In genomic region chr14:120463938-120464727, GRCm38 (mm10) we compare ENCODE assay signal across 30 mouse cellular contexts.
"Had no signal": no experiment of that assay in that cellular context is flagged by ENCODE, and none has a peak within 500 bp of the region (broad histone marks: within the 10 kb centered on the region; RNA-seq: fewer than 3 reads in every experiment).

No protein-coding gene starts in this region.

- H3K36me3 ChIP-seq: limb, embryonic 10.5 days; limb, embryonic 12.5 days; limb, embryonic 13.5 days; limb, embryonic 15.5 days; liver, embryonic 12.5 days; liver, embryonic 13.5 days; liver, embryonic 15.5 days; midbrain, embryonic 10.5 days; midbrain, embryonic 12.5 days; midbrain, embryonic 13.5 days; midbrain, embryonic 15.5 days; neural tube, embryonic 12.5 days; neural tube, embryonic 13.5 days had no signal

- H3K27ac ChIP-seq: left cerebral cortex, adult 2 months; limb, embryonic 10.5 days; limb, embryonic 12.5 days; limb, embryonic 13.5 days; limb, embryonic 15.5 days; liver, embryonic 12.5 days; liver, embryonic 13.5 days; liver, embryonic 14.5 days; liver, embryonic 15.5 days; macrophage; midbrain, embryonic 10.5 days; midbrain, embryonic 12.5 days; midbrain, embryonic 13.5 days; midbrain, embryonic 15.5 days; neural tube, embryonic 12.5 days; neural tube, embryonic 13.5 days had no signal

- H3K9ac ChIP-seq: limb, embryonic 12.5 days; limb, embryonic 13.5 days; limb, embryonic 15.5 days; liver, embryonic 12.5 days; liver, embryonic 13.5 days; liver, embryonic 14.5 days; liver, embryonic 15.5 days; liver, postnatal 0 days; midbrain, embryonic 12.5 days; midbrain, embryonic 13.5 days; midbrain, embryonic 15.5 days; neural tube, embryonic 12.5 days; neural tube, embryonic 13.5 days had no signal

- H3K4me1 ChIP-seq: limb, embryonic 10.5 days; limb, embryonic 12.5 days; limb, embryonic 13.5 days; limb, embryonic 15.5 days; liver, embryonic 12.5 days; liver, embryonic 13.5 days; liver, embryonic 15.5 days; midbrain, embryonic 10.5 days; midbrain, embryonic 12.5 days; midbrain, embryonic 13.5 days; midbrain, embryonic 15.5 days; neural tube, embryonic 12.5 days; neural tube, embryonic 13.5 days had no signal

- H3K4me2 ChIP-seq: limb, embryonic 12.5 days; limb, embryonic 13.5 days; limb, embryonic 15.5 days; liver, embryonic 11.5 days; liver, embryonic 12.5 days; liver, embryonic 13.5 days; liver, embryonic 15.5 days; midbrain, embryonic 11.5 days; midbrain, embryonic 12.5 days; midbrain, embryonic 13.5 days; midbrain, embryonic 15.5 days; neural tube, embryonic 12.5 days; neural tube, embryonic 13.5 days had no signal

- H3K4me3 ChIP-seq: left cerebral cortex, adult 2 months; limb, embryonic 10.5 days; limb, embryonic 12.5 days; limb, embryonic 13.5 days; limb, embryonic 15.5 days; liver, embryonic 12.5 days; liver, embryonic 13.5 days; liver, embryonic 15.5 days; megakaryocyte, embryonic 14.5 days; midbrain, embryonic 10.5 days; midbrain, embryonic 12.5 days; midbrain, embryonic 13.5 days; midbrain, embryonic 15.5 days; myocyte; neural tube, embryonic 12.5 days; neural tube, embryonic 13.5 days had no signal

- DNase-seq: left cerebral cortex, postnatal 4 days; liver; liver, embryonic 13.5 days; liver, postnatal 0 days; lung, adult 18-20 months; lung, postnatal 10 days; lung, postnatal 14 days; lung, postnatal 36 days; midbrain, embryonic 14.5 days had no signal

- H3K9me3 ChIP-seq: limb, embryonic 10.5 days; limb, embryonic 12.5 days; limb, embryonic 13.5 days; limb, embryonic 15.5 days; liver, embryonic 13.5 days; liver, embryonic 15.5 days; megakaryocyte, embryonic 14.5 days; midbrain, embryonic 10.5 days; midbrain, embryonic 12.5 days; midbrain, embryonic 13.5 days; midbrain, embryonic 15.5 days; neural tube, embryonic 12.5 days; neural tube, embryonic 13.5 days had no signal

- H3K27me3 ChIP-seq: limb, embryonic 12.5 days; limb, embryonic 13.5 days; limb, embryonic 15.5 days; liver, embryonic 12.5 days; liver, embryonic 13.5 days; liver, embryonic 15.5 days; megakaryocyte, embryonic 14.5 days; midbrain, embryonic 12.5 days; midbrain, embryonic 13.5 days; midbrain, embryonic 15.5 days; neural tube, embryonic 12.5 days; neural tube, embryonic 13.5 days had no signal

- ATAC-seq: liver, embryonic 12.5 days; liver, postnatal 0 days; lung, postnatal 0 days; midbrain, embryonic 13.5 days; midbrain, embryonic 15.5 days; midbrain, embryonic 16.5 days had no signal
